In the genomic region with DNA sequence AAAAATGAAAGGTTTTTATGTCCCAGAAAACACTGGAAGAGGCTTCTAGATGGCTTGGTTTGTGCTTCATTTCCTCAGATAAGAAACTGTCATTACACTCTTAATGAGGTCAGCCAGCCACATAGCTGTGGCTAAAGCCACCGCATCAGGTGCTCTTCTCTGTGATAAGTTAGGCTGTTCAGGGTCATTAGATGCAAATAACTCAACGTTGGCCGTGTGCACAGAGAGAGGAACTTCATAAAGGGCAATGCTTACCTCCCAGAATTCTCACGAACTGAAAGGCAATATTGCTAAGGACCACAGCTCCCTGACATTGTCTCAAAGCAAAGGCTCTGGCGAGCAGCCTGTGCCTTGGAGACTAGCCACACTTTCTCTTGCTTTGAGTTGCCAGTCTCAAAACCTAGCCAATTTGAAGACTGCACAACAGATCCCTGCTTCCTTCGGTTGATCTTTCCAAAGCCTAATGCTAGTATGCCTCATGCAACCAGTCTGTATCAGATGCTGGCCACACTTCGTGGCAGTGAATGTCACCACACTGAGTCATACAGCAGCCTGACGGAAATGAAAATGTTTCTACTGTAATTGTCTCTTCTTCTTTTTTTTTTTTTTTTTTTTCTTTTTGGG, we compare ENCODE assay signal across 12 mouse cellular contexts.
DNase-seq lines count a peak whose midpoint lies in the region; TF ChIP-seq lines count a peak whose summit lies in the region.
"Had no signal": no experiment of that assay in that cellular context is flagged by ENCODE, and none has a peak within 500 bp of the region (broad histone marks: within the 10 kb centered on the region; RNA-seq: fewer than 3 reads in every experiment).

No protein-coding gene starts in this region.

- no peak for TF ChIP-seq CTCF in small intestine, adult 2 months (IDR thresholded peaks at IDR 0.05; ENCODE audit: extremely low read depth, insufficient read length, insufficient replicate concordance, low read depth, low read length)

- H3K27me3 ChIP-seq in heart, embryonic 10.5 days (ENCODE audit: insufficient read depth, poor library complexity, severe bottlenecking) = no peaks in the 10 kb centered on the region
- no peaks in the 10 kb centered on the region for H3K27me3 ChIP-seq in small intestine, adult 2 months (ENCODE audit: control insufficient read depth, insufficient read depth, low read length)
- H3K27me3 ChIP-seq: heart, embryonic 13.5 days; midbrain, embryonic 12.5 days had no signal

- 45% methylated on average over 8 of the region's 8 CpGs for WGBS in heart, embryonic 10.5 days
- WGBS in small intestine, adult 2 months = 40% methylated on average over 8 of the region's 8 CpGs

- DNase-seq in adrenal gland, adult (ENCODE audit: inconsistent age in 2 of 2, low spot score in 1 of 2) = peak; percentile 8 to 34
- DNase-seq in adrenal gland, adult 18-20 months (ENCODE audit: low spot score in 2 of 2) = no peak
- DNase-seq in heart, adult 9 months (ENCODE audit: low spot score in 2 of 2) = peak; percentile 8 to 19
- no peak for DNase-seq in heart, embryonic 10.5 days (ENCODE audit: low spot score)
- DNase-seq in urinary bladder, postnatal 36 days (ENCODE audit: low spot score in 2 of 2) = peak; percentile 5 to 6
- no peak for DNase-seq in urinary bladder, postnatal 4 days (ENCODE audit: low spot score in 2 of 2)
- DNase-seq in spleen, adult 18-20 months = no peak
- DNase-seq: B cell, adult 2 months; liver had no signal

- H3K27ac ChIP-seq in heart, embryonic 10.5 days = no peak overlapping the region
- H3K27ac ChIP-seq in small intestine, adult 2 months (ENCODE audit: insufficient read depth, low read depth, low read length) = 0 out of 2 replicates have a peak overlapping the region, but pooled peaks have one; percentile 35
- H3K27ac ChIP-seq: heart, embryonic 13.5 days; midbrain, embryonic 12.5 days had no signal

- no peaks in the 10 kb centered on the region for H3K9me3 ChIP-seq in heart, embryonic 10.5 days
- H3K9me3 ChIP-seq: heart, embryonic 13.5 days; midbrain, embryonic 12.5 days had no signal

- no peak for TF ChIP-seq POLR2A in small intestine, adult 2 months (IDR thresholded peaks at IDR 0.05; ENCODE audit: low read depth, low read length)

- H3K4me1 ChIP-seq in heart, embryonic 10.5 days = 0 out of 2 replicates have a peak, but pooled peaks cover 3% of the 10 kb centered on the region
- H3K4me1 ChIP-seq in small intestine, adult 2 months (ENCODE audit: control insufficient read depth, insufficient read depth, insufficient read length, low read length) = no peaks in the 10 kb centered on the region

- H3K36me3 ChIP-seq in heart, embryonic 10.5 days = no peaks in the 10 kb centered on the region
- H3K36me3 ChIP-seq in small intestine, adult 2 months (ENCODE audit: control insufficient read depth, insufficient read depth, low read length) = no peaks in the 10 kb centered on the region
- H3K36me3 ChIP-seq: heart, embryonic 13.5 days; midbrain, embryonic 12.5 days had no signal

- no peak overlapping the region for H3K4me3 ChIP-seq in heart, embryonic 10.5 days
- no peak overlapping the region for H3K4me3 ChIP-seq in small intestine, adult 2 months (ENCODE audit: low read depth, low read length)
- H3K4me3 ChIP-seq: heart, embryonic 13.5 days; midbrain, embryonic 12.5 days had no signal

Comparison
In these comparisons a context has a peak if more than half of its experiments do, and no peak if none do; other contexts are left out.
1. DNase-seq: peak in adrenal gland, adult (2 of 2), heart, adult 9 months (2 of 2) and urinary bladder, postnatal 36 days (2 of 2); none in adrenal gland, adult 18-20 months (0 of 2), heart, embryonic 10.5 days (single experiment), urinary bladder, postnatal 4 days (0 of 2) and spleen, adult 18-20 months (0 of 2).